Comparison of ENCODE assay signal across 10 mouse cellular contexts in the genomic region with DNA sequence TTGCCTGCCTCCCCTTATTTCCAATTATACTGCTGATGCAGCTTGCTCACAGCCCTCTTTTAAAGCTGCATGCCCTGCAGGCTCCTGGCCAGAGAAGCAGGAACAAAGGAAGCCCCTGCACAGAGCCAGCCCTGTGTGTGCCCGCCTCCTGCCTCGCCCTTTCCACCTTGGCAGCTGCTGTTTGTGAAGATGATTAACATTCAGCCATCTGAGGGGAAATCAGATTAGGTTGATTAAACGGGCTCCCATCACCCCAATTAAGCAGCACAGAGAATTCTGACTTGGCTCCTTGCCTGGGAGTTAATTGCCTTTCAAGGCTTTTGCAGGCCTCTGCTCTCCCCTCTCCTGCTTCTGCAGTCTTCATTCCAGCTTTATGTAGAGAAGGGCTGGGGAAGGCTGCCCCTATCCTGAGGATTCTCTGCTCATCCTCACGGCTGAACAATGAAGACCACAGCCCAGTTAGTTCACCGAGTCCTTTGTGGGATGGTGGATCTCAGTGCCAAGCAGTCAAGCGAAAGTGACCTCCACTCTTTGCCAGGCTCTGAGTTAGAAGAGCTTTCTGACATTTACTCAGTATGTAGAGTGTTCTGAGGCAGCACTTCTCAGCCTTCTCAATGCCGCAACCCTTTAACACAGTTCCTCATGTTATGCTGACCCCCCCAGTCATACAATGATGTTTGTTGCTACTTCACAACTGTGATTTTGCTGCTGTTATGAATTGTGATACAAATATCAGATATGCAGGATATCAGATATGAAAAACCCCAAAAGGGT. TPM values are rescaled to one million over a fixed set of nuclear protein-coding genes. Genes with fewer than 3 reads are reported as not detected.
A peak's percentile ranks its signal among the peaks of the same experiment; 100 is the strongest.
DNase-seq lines count a peak whose midpoint lies in the region; ATAC-seq and TF ChIP-seq lines count a peak whose summit lies in the region.
"Had no signal": no experiment of that assay in that cellular context is flagged by ENCODE, and none has a peak within 500 bp of the region (broad histone marks: within the 10 kb centered on the region; RNA-seq: fewer than 3 reads in every experiment).

No protein-coding gene starts in this region.

- no peak overlapping the region for H3K9ac ChIP-seq in midbrain, postnatal 0 days (replicated peaks; ENCODE audit: low read length, poor library complexity, severe bottlenecking)

- DNase-seq in ovary, postnatal 14 days (ENCODE audit: low spot score): peak; percentile 31
- no peak for DNase-seq in ovary, postnatal 36 days (ENCODE audit: low spot score)
- DNase-seq in hindbrain, embryonic 10.5 days (ENCODE audit: low spot score): peak; percentile 21
- DNase-seq in layer of hippocampus, adult 2 months (ENCODE audit: low spot score in 2 of 2): peak; percentile 47 to 66
- peak; percentile 96 for DNase-seq in midbrain, postnatal 0 days (ENCODE audit: low spot score)
- no peak for DNase-seq in heart, postnatal 36 days
- DNase-seq in lung, postnatal 10 days: no peak
- no peak for DNase-seq in heart, adult 11 months

- H3K4me3 ChIP-seq in hindbrain, embryonic 10.5 days: no peak overlapping the region
- no peak overlapping the region for H3K4me3 ChIP-seq in layer of hippocampus, adult 2 months
- H3K4me3 ChIP-seq in midbrain, postnatal 0 days (ENCODE audit: low read depth, low read length): no peak overlapping the region
- H3K4me3 ChIP-seq: erythroblast, embryonic 14.5 days had no signal

- H3K4me1 ChIP-seq in hindbrain, embryonic 10.5 days (replicated peaks): peaks cover 15% of the 10 kb centered on the region
- H3K4me1 ChIP-seq in midbrain, postnatal 0 days (ENCODE audit: insufficient read depth, low read length): 0 out of 2 replicates have a peak, but pooled peaks cover 5% of the 10 kb centered on the region

- peak overlapping the region; percentile 69 for H3K27ac ChIP-seq in hindbrain, embryonic 10.5 days
- H3K27ac ChIP-seq in layer of hippocampus, adult 2 months: 0 out of 2 replicates have a peak overlapping the region, but pooled peaks have one; percentile 36
- H3K27ac ChIP-seq in midbrain, postnatal 0 days (ENCODE audit: low read depth, low read length): peak overlapping the region; percentile 74

- H3K27me3 ChIP-seq in hindbrain, embryonic 10.5 days (ENCODE audit: insufficient read depth, poor library complexity, severe bottlenecking): no peaks in the 10 kb centered on the region
- H3K27me3 ChIP-seq in midbrain, postnatal 0 days (ENCODE audit: insufficient read depth, low read length): no peaks in the 10 kb centered on the region

- no peaks in the 10 kb centered on the region for H3K9me3 ChIP-seq in hindbrain, embryonic 10.5 days
- H3K9me3 ChIP-seq in midbrain, postnatal 0 days (ENCODE audit: low read length): no peaks in the 10 kb centered on the region

- no peak overlapping the region for H3K4me2 ChIP-seq in midbrain, postnatal 0 days (ENCODE audit: low read depth, low read length, poor library complexity, severe bottlenecking)

- intact Hi-C loops in heart, postnatal 36 days (cut with DNase I): no loop called here

- no peak for ATAC-seq in midbrain, postnatal 0 days (ENCODE audit: low FRiP score)

- 40% methylated on average over 7 of the region's 7 CpGs for WGBS in hindbrain, embryonic 10.5 days
- WGBS in midbrain, postnatal 0 days: 27% methylated on average over 7 of the region's 7 CpGs

- no peaks in the 10 kb centered on the region for H3K36me3 ChIP-seq in hindbrain, embryonic 10.5 days
- no peaks in the 10 kb centered on the region for H3K36me3 ChIP-seq in midbrain, postnatal 0 days (ENCODE audit: insufficient read depth, low read length)

- TF ChIP-seq CTCF in layer of hippocampus, adult 2 months (conservative IDR thresholded peaks at IDR 0.05): no peak
- TF ChIP-seq CTCF in midbrain, postnatal 0 days (IDR thresholded peaks at IDR 0.05): no peak

RNA-seq across cellular contexts. Expression of a gene that starts 2.9 kb away (rescaled TPM):
- polyA plus RNA-seq in hindbrain, embryonic 10.5 days (2016; fragmentation: Nextera tagmentation; extraction: Ambion mirVana): 0.25 TPM in 1 of 2 replicates, not detected in the other
- under 1 TPM in 1 of 2 experiments, not detected in 1; 0.26 TPM for total RNA-seq in layer of hippocampus, adult 2 months (2021)
- 0.09 and 0.60 TPM in 2 replicates for total RNA-seq in midbrain, postnatal 0 days (2014; rRNA removed)
- polyA plus RNA-seq in midbrain, postnatal 0 days (2015; fragmentation: Nextera tagmentation; extraction: Ambion mirVana): 0.15 TPM in 2 replicates
- 1 to 10 TPM; 3.9 to 5.6 TPM for total RNA-seq in heart, postnatal 36 days (2021)
- total RNA-seq: MEL had no signal
- polyA plus RNA-seq: erythroblast, embryonic 14.5 days had no signal

RNA-seq across cellular contexts. Expression of a gene that starts 26.1 kb away (rescaled TPM):
- polyA plus RNA-seq in hindbrain, embryonic 10.5 days (2016; fragmentation: Nextera tagmentation; extraction: Ambion mirVana): 35.3 and 42.1 TPM in 2 replicates
- 10 to 100 TPM; 32.6 to 35.8 TPM for total RNA-seq in layer of hippocampus, adult 2 months (2021)
- 20.6 and 30.4 TPM in 2 replicates for total RNA-seq in midbrain, postnatal 0 days (2014; rRNA removed)
- polyA plus RNA-seq in midbrain, postnatal 0 days (2015; fragmentation: Nextera tagmentation; extraction: Ambion mirVana): 36.3 and 40.1 TPM in 2 replicates
- total RNA-seq in heart, postnatal 36 days (2021): 100 to 1,000 TPM; 127 to 134 TPM

Comparison
In these comparisons a context has a peak if more than half of its experiments do, and no peak if none do; other contexts are left out.
1. DNase-seq: peak in ovary, postnatal 14 days (single experiment), hindbrain, embryonic 10.5 days (single experiment), layer of hippocampus, adult 2 months (2 of 2) and midbrain, postnatal 0 days (single experiment); none in ovary, postnatal 36 days (single experiment), heart, postnatal 36 days (0 of 2), lung, postnatal 10 days (single experiment) and heart, adult 11 months (single experiment).
2. Peak in every context shown above with its lines, with median percentiles within 50 percentile points of each other: H3K27ac ChIP-seq.